Mouse (Mus musculus) brain, adult 10 weeks (tissue): ENCODE results near the gene Appbp2. TPM values are rescaled to one million over a fixed set of nuclear protein-coding genes. Genes with fewer than 3 reads are reported as not detected.

Source experiments
- polyA plus RNA-seq: library from polyadenylated mRNA; stranded (reverse); fragments of 350-450 nt; fragmentation: Illumina TruSeq; extraction: RNeasy Lipid Tissue Mini Kit (QIAGEN cat#74804); gene quantifications from one replicate; pipeline ENCODE4 v1.2.3, GENCODE M21; 2015; ENCODE audit warnings: low read depth, low replicate concordance

Appbp2 gene
- 46.1 TPM for polyA plus RNA-seq

GRCm38 (mm10) chr11:85234990-85235841, at the start of gene Appbp2:
Gene Appbp2, minus strand, starts transcription at chr11:85235130.

GRCm38 (mm10) chr11:85170058-85170740, 64.7 kb downstream of the Appbp2 start, which contains the start of gene 1700125H20Rik:
Gene 1700125H20Rik, plus strand, starts transcription at chr11:85170404.

DNA sequence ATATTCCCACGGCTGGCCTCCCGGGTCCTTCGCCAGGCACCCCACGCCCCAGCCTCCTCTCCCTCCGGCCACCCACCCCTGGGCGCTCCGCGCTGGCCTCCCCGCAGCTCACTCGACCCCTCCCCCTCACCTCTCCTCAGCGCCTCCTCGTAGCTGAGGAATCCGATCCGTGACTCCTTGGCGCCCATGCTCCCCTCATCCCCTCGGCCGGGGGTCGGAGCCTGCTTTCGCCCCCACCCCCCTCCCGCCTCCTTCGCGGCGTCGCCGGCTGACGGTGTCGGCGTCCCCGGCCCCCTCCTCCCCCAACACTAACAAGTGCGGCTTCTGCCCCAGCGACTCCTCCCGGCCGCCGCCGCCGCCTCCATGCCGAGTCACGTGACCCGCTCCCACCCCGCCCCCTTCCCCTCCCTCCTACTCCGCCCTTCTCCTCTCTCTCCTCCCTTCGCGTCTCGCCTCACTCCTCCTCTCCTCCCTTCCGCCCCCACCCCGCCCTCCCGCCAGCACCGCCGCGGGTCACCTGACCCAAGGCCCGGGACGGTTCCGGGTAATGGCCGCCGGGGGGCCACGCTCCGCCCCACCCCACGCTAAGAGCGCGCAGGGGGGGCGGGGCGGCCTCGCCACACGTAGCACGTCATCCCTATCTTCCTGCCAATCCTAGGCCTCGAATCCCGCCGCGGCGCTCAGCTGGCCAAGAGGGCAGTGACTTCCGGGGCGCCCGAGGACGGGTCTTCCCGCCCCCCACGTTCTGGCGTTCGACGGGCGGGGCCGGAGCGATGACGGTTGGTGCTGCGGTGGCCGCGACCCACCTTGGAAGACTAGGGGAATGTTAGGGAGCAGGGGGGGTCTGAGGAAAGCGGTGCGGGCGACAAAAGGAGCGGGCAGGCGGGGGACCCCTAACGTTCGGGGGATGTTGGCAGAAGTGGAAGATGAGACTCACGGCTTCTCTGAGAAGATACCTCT, 95.1 kb downstream of the Appbp2 start, which contains the start of gene Usp32:
Gene Usp32 (minus strand): TSS at position 581 of the 960 bp plus-strand sequence.

Other genes starting within 250 kb of the Appbp2 start
- 60.0 TPM for gene Usp32, start 95.0 kb downstream of the Appbp2 start, polyA plus RNA-seq
- gene 1700125H20Rik, start 64.7 kb downstream of the Appbp2 start, polyA plus RNA-seq = not detected
- 12.2 TPM for gene Ppm1d, start 76.1 kb upstream of the Appbp2 start, polyA plus RNA-seq
- 39.3 TPM for gene Bcas3, start 118.0 kb upstream of the Appbp2 start, polyA plus RNA-seq